Mouse (Mus musculus) c-Kit-positive CD71-negative TER-119-negative erythroid progenitor cells, embryonic 14.5 days (primary cell): ENCODE measurements around the gene Lman1l.

ENCODE experiments used
- DNase-seq: peaks from one replicate; pipeline ENCODE4 v3.0.0-alpha.2; 2013; ENCODE audit warnings: low read depth

Lman1l gene

DNA sequence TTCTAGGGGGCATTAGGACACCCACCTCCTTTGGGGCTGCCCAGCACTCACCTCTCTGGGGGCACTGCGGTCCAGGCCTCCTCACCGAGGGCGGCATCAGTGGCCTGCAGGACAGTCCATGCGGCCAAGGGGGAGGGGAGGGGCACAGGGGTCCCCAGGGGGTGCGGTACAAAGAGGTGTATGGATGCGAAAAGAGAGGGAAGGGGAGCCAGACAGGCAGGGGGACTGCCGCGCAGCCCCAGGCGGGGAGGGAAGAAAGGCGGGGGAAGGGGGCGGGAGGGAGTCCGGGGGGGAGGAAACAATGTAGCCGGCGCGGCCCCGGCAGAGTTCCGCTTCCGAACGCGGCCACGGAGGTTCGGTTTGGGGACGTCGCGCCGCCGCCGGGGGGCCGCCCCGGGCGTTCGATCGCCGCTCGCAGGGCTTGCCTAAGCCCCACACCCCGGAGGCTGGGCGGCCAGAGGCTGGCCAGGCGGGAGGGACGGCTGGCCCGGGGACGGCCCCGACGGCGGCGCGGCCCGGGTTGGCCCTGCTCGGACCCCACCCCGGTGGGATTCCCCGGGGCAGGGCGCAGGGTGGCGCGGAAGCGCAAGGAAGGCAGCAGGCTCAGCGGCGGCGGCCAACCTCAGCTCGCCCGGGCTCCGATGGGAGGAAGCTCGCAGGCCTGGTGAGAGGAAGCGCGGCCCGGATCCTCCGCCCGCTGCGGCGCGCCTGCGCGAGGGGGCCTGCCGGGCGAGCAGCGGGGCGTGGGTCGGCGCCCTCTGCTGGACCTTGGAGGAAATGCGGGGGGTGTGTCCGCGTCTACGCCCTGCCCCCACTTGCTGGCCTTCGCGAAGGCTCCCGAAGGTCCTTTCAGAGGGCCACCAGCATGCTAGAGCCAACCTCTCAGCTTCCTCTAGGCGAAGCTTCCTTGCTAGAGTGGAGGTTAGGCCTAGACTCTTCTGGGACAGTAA lies 24.6 kb upstream of the Lman1l start:
- peak; percentile 78 for DNase-seq

DNA sequence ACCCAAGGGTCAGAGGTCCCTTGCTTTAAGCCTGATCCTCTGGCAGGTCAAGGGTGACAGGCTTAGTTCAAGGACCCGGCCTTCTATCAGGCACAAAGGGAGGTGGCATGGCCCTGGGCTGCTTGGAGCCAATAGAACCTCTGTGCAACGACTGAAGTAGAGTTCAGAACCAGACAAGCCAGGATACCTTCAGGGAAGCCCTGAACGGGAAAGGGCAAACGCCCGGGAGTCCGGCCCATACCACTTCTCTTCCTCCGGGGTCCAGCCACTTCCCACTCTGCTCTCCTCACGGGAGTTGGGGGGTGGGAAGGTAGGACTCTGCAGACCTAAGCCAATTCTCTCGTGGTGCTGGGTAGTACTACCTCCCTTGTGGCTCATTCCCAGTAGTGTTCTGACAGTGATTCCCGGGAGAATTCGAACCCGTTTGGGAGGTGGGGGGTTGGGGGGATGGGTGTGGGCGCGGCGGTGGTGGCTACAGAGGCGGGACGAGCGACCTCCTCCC lies 23.9 kb upstream of the Lman1l start:
- DNase-seq, result no peak

DNA sequence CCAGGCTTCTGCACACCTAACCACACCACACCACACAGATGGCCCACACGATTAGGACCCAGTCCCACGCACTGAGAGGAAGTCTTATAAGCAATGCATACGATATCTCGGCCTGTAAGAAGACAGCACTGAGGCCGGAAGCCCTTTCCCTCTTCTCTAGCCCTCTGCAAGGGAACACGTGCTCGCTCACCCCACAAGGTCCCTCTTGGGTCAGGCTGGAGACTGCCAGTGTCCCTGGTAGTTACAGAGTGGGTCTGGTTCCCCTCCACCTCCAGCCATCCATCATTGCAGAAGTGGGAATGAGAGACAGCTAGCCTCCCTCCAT lies 23.2 kb upstream of the Lman1l start:
- DNase-seq, result no peak

DNA sequence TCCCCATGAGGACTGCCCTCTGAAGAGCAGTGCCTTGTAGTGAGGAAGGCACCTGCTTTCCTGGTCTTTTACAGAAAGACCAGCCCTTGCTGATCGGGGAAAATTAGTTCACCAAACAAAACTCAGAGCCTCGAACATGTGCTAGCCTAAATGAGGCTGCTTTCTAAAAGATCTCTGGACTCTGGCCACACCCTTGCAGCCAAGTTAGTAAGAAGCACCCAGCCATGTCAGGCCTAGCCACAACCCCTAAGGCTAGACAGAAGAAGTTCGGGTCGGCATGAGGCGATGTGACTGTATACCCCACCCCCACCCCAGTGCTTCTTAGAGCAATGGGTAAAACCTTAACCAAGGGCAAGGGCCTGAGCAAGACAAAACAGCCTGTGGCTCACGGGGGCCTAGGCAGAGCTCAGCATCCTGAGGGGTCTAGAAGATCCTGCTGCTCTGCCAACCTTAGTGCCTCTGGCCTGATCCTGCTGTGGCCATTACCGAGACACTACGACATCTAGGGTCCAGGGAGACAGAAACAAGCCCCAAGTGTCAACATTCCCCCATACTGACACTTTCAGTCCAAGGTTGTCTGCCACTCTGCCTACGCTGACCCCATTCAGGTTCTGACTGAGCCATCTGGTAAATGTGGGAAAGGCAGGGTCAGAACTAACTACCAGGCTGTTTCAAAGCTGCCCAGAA lies 22.7 kb upstream of the Lman1l start:
- no peak for DNase-seq

DNA sequence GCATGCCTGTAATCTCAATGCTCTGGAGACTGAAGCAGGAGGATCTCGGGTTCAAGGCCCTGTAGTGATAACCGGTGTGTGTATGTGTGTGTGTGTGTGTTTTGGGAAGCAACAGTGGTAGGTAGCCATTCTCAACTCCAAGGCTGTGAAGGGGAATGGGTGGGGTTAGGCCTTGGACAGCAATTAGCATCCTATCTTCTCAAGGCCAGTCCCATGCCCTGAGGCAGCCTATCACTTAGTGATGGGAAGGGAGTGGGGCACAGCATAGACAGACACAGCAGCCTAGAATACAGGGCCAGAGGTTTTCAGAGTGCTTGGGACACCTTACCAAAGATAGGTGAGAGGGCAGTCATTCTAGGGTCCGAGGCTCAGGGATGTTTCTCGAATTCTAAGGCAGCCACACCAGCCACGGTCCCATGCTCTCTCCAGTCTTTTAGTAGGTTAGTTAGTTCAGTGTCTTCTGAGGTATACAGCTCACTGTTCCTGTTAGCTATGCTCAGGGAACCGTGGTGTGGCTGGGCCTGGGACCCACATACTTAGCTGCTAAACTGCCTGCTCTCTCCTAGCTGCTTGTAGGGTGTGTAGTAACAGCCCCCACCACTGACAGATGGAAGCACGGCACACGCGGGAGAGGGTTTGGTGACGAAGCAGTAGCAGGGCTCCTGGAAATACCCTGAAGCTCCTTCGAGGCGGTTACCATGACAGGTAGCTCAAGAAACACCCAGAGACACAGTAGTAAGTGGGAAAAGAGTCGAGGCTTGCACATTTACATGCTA lies 21.4 kb upstream of the Lman1l start:
- DNase-seq, result no peak

GRCm38 (mm10) chr9:57641022-57641421 lies 20.4 kb upstream of the Lman1l start:
- no peak for DNase-seq

GRCm38 (mm10) chr9:57640384-57640783 lies 19.8 kb upstream of the Lman1l start:
- peak; percentile 85 for DNase-seq

GRCm38 (mm10) chr9:57639661-57640328 lies 19.2 kb upstream of the Lman1l start:
- no peak for DNase-seq

GRCm38 (mm10) chr9:57638651-57639459 lies 18.3 kb upstream of the Lman1l start:
- DNase-seq, result no peak

DNA sequence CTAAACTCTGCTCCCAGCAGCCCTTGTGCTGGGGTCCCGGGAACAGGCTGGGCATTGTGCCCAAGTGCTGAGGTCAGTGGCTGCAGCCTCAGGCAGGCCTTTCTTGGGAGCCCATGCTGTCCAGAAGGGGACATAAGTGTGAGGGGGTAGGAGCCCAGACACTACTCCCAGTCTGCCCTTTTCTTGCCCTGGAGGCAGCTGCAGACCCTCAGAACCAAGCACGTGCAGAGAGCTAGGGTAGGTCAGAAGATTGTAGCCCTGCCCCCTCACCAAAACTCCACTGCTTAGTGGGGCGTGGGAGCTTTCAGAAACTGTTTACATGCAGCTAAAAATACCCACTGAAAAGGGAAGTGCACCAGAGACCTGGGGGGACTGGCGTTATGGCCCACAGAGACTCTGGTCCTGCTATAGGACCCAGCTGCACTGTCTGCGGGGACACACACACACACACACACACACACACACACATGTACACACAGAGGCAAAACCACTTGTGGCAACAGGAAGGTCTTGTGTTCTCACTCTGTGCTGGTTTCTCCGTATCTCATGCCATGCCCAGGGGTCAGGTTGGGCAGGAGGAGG lies 17.3 kb upstream of the Lman1l start:
- no peak for DNase-seq

GRCm38 (mm10) chr9:57637272-57637671 lies 16.7 kb upstream of the Lman1l start:
- no peak for DNase-seq

GRCm38 (mm10) chr9:57633481-57634024 lies 13.0 kb upstream of the Lman1l start:
- no peak for DNase-seq

- no peak for DNase-seq
These were observed 8.7 kb upstream of the Lman1l start for GRCm38 (mm10) chr9:57629118-57629874.

- no peak for DNase-seq
These were observed 8.1 kb upstream of the Lman1l start for GRCm38 (mm10) chr9:57628717-57629116.

DNA sequence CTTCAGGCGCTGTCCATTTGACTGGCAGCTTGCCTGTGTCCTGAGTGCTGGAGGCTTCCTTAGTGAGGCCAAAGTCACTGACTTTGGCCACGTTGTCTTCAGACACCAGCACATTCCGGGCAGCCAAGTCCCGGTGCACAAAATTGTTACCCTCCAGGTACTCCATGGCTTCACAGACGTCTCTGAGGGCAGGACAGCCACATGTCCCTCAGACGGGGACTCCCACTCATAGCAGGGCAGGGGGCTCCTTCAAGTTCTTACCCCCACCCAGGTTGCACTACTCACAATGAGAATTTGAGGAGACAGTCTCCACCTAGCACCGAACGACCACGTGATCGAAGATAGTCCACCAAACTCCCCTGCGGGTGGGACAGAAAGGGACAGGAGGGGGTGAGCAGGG lies 7.3 kb upstream of the Lman1l start:
- no peak for DNase-seq

DNA sequence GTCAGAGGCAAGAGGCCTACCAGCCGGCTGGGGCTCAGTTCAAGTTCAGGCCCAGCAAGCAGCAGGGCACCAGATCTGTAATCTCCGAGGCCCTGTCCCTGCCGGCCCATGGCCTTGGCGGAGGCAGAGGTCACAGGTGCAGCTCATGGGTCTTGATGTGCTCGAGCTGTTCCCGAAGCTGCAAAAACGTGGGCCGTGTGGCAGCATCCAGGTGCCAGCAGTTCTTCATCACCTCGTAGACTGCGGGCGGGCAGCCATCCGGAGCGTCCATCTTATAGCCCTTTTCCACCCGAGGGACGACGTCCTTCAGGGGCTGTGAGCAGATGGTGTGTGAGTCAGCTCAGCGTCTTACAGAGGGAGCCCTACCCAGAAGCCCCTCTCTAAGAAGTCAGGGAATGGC lies 6.6 kb upstream of the Lman1l start:
- DNase-seq, result no peak

- DNase-seq, result no peak
These were observed 5.3 kb upstream of the Lman1l start for GRCm38 (mm10) chr9:57625674-57626500.

DNA sequence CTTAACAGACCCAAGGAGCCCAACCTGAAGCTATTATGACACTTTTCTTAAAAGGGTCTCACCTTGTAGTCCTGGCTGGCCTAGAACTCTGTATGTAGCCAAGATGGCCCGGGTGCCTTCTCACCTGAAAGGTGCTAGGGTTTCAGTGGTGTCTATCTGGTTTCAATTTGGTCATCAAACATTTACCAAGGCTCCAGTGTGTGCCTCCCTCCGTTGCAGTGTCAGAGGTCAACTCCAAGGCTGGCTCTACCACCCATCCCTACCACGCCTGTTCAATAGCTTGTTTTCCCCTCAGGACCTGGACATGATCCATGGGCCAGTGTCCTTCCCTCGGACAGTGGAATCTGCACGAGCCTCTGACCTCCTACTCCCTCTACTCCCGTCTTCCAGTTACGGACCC lies 3.7 kb upstream of the Lman1l start:
- no peak for DNase-seq

GRCm38 (mm10) chr9:57618854-57619253 lies 1.7 kb downstream of the Lman1l start:
- no peak for DNase-seq
